21 mouse cellular contexts compared by ENCODE assay signal in genomic region chr14:72440929-72441328, GRCm38 (mm10). TPM values are rescaled to one million over a fixed set of nuclear protein-coding genes. Genes with fewer than 3 reads are reported as not detected.
"Had no signal": no experiment of that assay in that cellular context is flagged by ENCODE, and none has a peak within 500 bp of the region (broad histone marks: within the 10 kb centered on the region; RNA-seq: fewer than 3 reads in every experiment).

No protein-coding gene starts in this region.

- H3K4me1 ChIP-seq: neural tube, embryonic 13.5 days; neural tube, embryonic 15.5 days; stomach, embryonic 15.5 days had no signal

- DNase-seq: retina, postnatal 1 day; right cerebral cortex, adult 18-20 months; right cerebral cortex, postnatal 14 days; right cerebral cortex, postnatal 25 days; right cerebral cortex, postnatal 4 days; spleen, adult 18-20 months; thymus, adult 18-20 months; thymus, adult 2 months; thymus, postnatal 14 days; thymus, postnatal 25 days; thymus, postnatal 36 days; thymus, postnatal 4 days had no signal

- H3K4me3 ChIP-seq: neural tube, embryonic 13.5 days; neural tube, embryonic 15.5 days; stomach, embryonic 15.5 days had no signal

- H3K9me3 ChIP-seq: neural tube, embryonic 13.5 days; neural tube, embryonic 15.5 days; stomach, embryonic 15.5 days had no signal

- H3K36me3 ChIP-seq: neural tube, embryonic 13.5 days; neural tube, embryonic 15.5 days; stomach, embryonic 15.5 days had no signal

- H3K27me3 ChIP-seq: neural tube, embryonic 13.5 days; neural tube, embryonic 15.5 days; stomach, embryonic 15.5 days had no signal

- H3K27ac ChIP-seq: neural tube, embryonic 13.5 days; neural tube, embryonic 15.5 days; stomach, embryonic 15.5 days; stomach, postnatal 0 days had no signal

RNA-seq across cellular contexts. Expression of gene Gm9195, which starts 50.7 kb away (rescaled TPM):
- total RNA-seq: neutrophil, adult 5-6 weeks had no signal
- polyA plus RNA-seq: neural tube, embryonic 13.5 days; neural tube, embryonic 14.5 days; neural tube, embryonic 15.5 days; spleen, adult 2 months; stomach, embryonic 14.5 days; stomach, embryonic 15.5 days; stomach, embryonic 16.5 days; stomach, postnatal 0 days had no signal
